Mouse (Mus musculus): ENCODE data around the gene St7. TPM values are rescaled to one million over a fixed set of nuclear protein-coding genes. Genes with fewer than 3 reads are reported as not detected.
A peak's percentile ranks its signal among the peaks of the same experiment; 100 is the strongest.

St7 gene
- 44.0 and 48.7 TPM in 2 replicates for polyA plus RNA-seq (2014; fragmentation: Nextera tagmentation; extraction: Ambion mirVana)

DNA sequence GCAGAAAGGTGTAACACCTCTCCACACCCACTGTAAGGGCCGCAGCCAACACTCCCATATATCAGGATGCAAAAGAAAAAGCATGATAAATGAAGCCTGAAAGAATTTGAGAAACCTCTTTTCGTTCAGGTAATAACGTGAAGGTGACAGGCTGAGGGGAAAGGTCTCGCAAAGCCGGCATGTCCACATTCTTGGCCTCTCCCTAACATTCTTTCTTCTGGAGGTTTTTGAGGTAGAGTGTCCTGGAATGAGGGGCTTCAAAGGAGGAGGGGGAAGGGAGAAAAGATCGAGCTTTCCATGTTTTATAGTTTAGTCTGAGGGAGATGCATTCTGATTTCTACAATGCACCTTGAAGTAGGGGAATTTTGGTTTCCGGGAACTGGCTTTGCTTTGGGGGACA is at the start of gene St7:
TSS of gene St7 (plus strand) at position 287 of the 400 bp plus-strand sequence.
- peak; percentile 50 for DNase-seq

DNA sequence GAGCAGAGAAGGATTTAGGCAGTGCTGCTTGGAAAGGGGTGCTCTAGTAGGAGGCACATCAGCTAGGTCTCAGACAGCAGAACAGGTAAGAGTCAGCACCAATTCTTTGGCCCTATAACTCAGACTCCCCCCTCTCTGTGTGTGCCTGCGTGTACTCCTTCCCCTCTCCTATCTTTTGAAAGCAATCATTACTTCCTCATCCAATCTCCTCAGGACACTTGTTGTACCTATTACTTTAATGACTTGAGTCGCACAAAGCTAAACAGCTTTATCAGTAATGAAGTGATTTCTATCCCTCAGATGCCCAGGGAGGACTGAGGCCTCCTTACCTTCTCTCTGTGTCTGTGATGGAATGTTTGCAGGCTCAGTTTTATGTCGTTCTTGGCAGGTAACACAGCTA is 46.6 kb upstream of the St7 start:
- Histone ChIP-seq H3K4me1 (ENCODE audit: insufficient read depth) (no peaks in the 10 kb centered on the region), H3K27me3 (ENCODE audit: insufficient read depth, low read length) (no peaks in the 10 kb centered on the region), H3K4me3 (ENCODE audit: low read depth, low read length) (no peak overlapping the region), H3K27ac (ENCODE audit: low read depth) (no peak overlapping the region), H3K9me3 (ENCODE audit: low read depth, low read length) (no peaks in the 10 kb centered on the region), H3K4me2 (no peak overlapping the region), H3K36me3 (ENCODE audit: insufficient read depth) (peaks cover 29% of the 10 kb centered on the region), H3K9ac (no peak overlapping the region)
- WGBS = 36% methylated on average over 3 of the region's 3 CpGs
- DNase-seq = no peak
- no peak for TF ChIP-seq CTCF (IDR thresholded peaks at IDR 0.05; ENCODE audit: low read depth)
- ATAC-seq (ENCODE audit: insufficient read depth) = no peak

More for the DNA sequence above, at the start of gene St7:
- WGBS = 48% methylated on average over 7 of the region's 7 CpGs
- H3K36me3 ChIP-seq (ENCODE audit: insufficient read depth) = 0 out of 2 replicates have a peak, but pooled peaks cover 8% of the 10 kb centered on the region
- TF ChIP-seq CTCF (IDR thresholded peaks at IDR 0.05; ENCODE audit: low read depth) = no peak
- no peak for ATAC-seq (ENCODE audit: insufficient read depth)
- peak within 1 kb of the TSS; percentile 95 for H3K9ac ChIP-seq
- H3K4me3 ChIP-seq (ENCODE audit: low read depth, low read length) = peak within 1 kb of the TSS; percentile 85
- peak within 1 kb of the TSS; percentile 99 for H3K27ac ChIP-seq (ENCODE audit: low read depth)
- H3K27me3 ChIP-seq (ENCODE audit: insufficient read depth, low read length) = no peaks in the 10 kb centered on the region
- peak within 1 kb of the TSS; percentile 81 for H3K4me2 ChIP-seq
- H3K9me3 ChIP-seq (ENCODE audit: low read depth, low read length) = no peaks in the 10 kb centered on the region
- H3K4me1 ChIP-seq (ENCODE audit: insufficient read depth) = peaks cover 3% of the 10 kb centered on the region; the same call in 1 of the 2 replicates

DNA sequence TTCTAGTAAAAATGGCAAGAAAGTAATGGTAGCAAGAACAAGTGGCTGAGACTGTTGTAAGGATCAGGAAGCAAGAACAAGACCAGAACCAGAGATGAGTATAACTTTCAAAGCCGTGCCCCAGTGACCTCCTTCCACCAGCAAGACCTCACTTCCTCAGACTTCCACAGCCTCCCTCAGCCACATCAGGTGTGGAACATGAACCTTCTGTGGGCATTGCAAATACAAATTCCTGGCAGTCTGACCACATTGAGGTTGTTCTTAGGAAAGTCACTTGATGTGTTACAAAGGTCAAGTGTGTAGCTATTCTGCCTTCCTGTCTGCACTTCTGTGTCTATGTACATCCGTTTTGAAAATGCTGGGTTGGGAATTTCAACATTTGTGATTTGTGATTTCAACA is 40.6 kb upstream of the St7 start:
- Histone ChIP-seq H3K27ac (ENCODE audit: low read depth) (no peak overlapping the region), H3K4me1 (ENCODE audit: insufficient read depth) (no peaks in the 10 kb centered on the region), H3K36me3 (ENCODE audit: insufficient read depth) (peaks cover 58% of the 10 kb centered on the region), H3K4me3 (ENCODE audit: low read depth, low read length) (no peak overlapping the region), H3K9me3 (ENCODE audit: low read depth, low read length) (no peaks in the 10 kb centered on the region), H3K4me2 (no peak overlapping the region), H3K9ac (no peak overlapping the region), H3K27me3 (ENCODE audit: insufficient read depth, low read length) (no peaks in the 10 kb centered on the region)
- ATAC-seq (ENCODE audit: insufficient read depth) (no peak), DNase-seq (no peak)
- no peak for TF ChIP-seq CTCF (IDR thresholded peaks at IDR 0.05; ENCODE audit: low read depth)
- WGBS = 67% methylated on average over 2 of the region's 2 CpGs

DNA sequence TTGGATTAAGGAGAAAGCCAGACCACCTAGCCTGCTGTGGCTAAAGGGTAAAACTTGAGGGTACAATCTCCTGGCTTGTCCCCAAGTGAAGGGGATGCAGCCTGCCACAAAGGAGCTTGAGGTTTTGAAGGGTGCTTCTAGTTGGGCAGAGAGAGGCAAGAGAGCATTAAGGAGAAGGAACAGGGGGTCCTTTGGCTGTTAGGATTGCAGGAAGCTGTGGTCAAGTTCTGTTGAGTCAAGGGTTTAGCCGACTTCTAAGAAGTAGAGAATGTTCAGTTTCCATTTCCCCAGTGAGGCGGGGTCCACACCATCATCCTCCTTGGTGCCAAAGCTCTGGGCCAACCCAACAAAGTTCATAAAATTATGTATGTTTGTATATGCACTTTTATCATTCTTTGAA is 37.7 kb upstream of the St7 start:
- H3K9me3 ChIP-seq (ENCODE audit: low read depth, low read length) = no peaks in the 10 kb centered on the region

DNA sequence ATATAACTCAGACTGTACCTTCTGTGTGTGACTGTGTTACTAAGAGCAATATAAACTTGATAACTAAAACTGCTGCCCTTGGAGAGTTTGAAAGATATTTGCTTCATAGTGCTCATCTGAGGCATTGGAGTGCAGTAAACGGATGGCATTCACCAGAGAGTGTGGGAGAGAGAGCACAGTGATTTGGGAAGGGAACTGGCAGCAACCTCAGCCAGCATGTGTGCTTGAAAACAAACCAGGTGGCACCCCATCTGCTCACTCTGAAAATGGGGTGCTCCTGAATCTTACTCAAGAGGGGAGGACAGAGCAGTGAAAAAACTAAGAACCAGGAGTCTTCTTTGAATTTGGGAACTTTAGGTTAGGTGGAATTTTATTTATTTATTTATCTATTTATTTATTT is 35.4 kb upstream of the St7 start:
- Histone ChIP-seq H3K27ac (ENCODE audit: low read depth) (no peak overlapping the region), H3K27me3 (ENCODE audit: insufficient read depth, low read length) (no peaks in the 10 kb centered on the region), H3K9me3 (ENCODE audit: low read depth, low read length) (no peaks in the 10 kb centered on the region), H3K9ac (no peak overlapping the region), H3K36me3 (ENCODE audit: insufficient read depth) (peaks cover 50% of the 10 kb centered on the region), H3K4me1 (ENCODE audit: insufficient read depth) (no peaks in the 10 kb centered on the region), H3K4me3 (ENCODE audit: low read depth, low read length) (no peak overlapping the region), H3K4me2 (no peak overlapping the region)
- no peak for TF ChIP-seq CTCF (IDR thresholded peaks at IDR 0.05; ENCODE audit: low read depth)
- DNase-seq (no peak), ATAC-seq (ENCODE audit: insufficient read depth) (no peak)
- 73% methylated on average over 1 of the region's 1 CpGs for WGBS

More for the DNA sequence above, 37.7 kb upstream of the St7 start:
- TF ChIP-seq CTCF (IDR thresholded peaks at IDR 0.05; ENCODE audit: low read depth) = no peak
- Histone ChIP-seq H3K36me3 (ENCODE audit: insufficient read depth) (peaks cover 45% of the 10 kb centered on the region), H3K4me1 (ENCODE audit: insufficient read depth) (no peaks in the 10 kb centered on the region), H3K4me2 (no peak overlapping the region), H3K4me3 (ENCODE audit: low read depth, low read length) (no peak overlapping the region), H3K9ac (no peak overlapping the region), H3K27me3 (ENCODE audit: insufficient read depth, low read length) (no peaks in the 10 kb centered on the region), H3K27ac (ENCODE audit: low read depth) (no peak overlapping the region)
- ATAC-seq (ENCODE audit: insufficient read depth) (no peak), DNase-seq (no peak)
- 91% methylated on average over 2 of the region's 2 CpGs for WGBS

DNA sequence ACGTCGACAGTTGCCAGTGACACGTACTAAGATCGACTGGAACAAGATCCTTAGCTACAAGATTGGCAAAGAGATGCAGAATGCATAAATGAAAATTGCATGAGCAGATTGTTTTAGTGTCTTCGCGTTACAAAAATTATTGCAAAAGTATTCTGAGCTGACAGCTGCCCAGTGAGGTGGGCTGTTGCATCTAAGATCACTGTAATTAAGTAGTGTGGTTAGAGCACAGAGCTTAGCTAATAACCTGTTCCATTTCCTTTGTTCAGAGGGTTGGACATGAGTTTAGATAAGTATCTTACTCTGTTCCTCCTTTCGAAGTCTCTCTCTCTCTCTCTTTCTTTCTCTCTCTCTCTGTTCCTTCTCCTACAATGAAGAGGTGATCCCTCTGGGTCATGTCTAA is 27.4 kb upstream of the St7 start:
- WGBS = 94% methylated on average over 7 of the region's 7 CpGs
- no peak overlapping the region for H3K4me2 ChIP-seq
- no peaks in the 10 kb centered on the region for H3K4me1 ChIP-seq (ENCODE audit: insufficient read depth)
- no peaks in the 10 kb centered on the region for H3K9me3 ChIP-seq (ENCODE audit: low read depth, low read length)
- ATAC-seq (ENCODE audit: insufficient read depth) (no peak), DNase-seq (no peak)
- no peak overlapping the region for H3K27ac ChIP-seq (ENCODE audit: low read depth)
- no peak overlapping the region for H3K4me3 ChIP-seq (ENCODE audit: low read depth, low read length)
- H3K27me3 ChIP-seq (ENCODE audit: insufficient read depth, low read length) = no peaks in the 10 kb centered on the region
- H3K36me3 ChIP-seq (ENCODE audit: insufficient read depth) = peaks cover 78% of the 10 kb centered on the region
- TF ChIP-seq CTCF (IDR thresholded peaks at IDR 0.05; ENCODE audit: low read depth) = no peak
- no peak overlapping the region for H3K9ac ChIP-seq

DNA sequence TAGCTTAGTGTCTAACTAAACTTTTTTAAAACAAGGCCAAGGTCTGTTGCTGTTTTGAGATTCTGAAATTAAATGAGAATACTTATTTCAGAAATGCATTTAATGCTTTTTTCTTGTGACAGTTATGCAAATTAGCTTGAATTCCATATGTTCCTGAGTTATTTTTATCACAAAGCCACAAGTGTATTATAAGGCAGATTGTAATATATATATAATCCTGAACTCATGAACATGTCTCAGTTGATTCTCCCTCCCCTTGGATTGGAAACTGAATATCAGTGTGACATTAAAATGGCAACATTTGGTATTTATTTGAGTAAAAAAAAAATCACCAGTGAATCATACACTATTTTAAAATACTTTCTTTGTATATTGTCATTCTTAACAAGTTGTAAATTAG is 26.7 kb upstream of the St7 start:
- no peak overlapping the region for H3K4me2 ChIP-seq
- H3K36me3 ChIP-seq (ENCODE audit: insufficient read depth) = peaks cover 78% of the 10 kb centered on the region
- no peaks in the 10 kb centered on the region for H3K9me3 ChIP-seq (ENCODE audit: low read depth, low read length)
- no peak for TF ChIP-seq CTCF (IDR thresholded peaks at IDR 0.05; ENCODE audit: low read depth)
- no peaks in the 10 kb centered on the region for H3K27me3 ChIP-seq (ENCODE audit: insufficient read depth, low read length)
- no peak overlapping the region for H3K4me3 ChIP-seq (ENCODE audit: low read depth, low read length)
- DNase-seq (no peak), ATAC-seq (ENCODE audit: insufficient read depth) (no peak)
- no peaks in the 10 kb centered on the region for H3K4me1 ChIP-seq (ENCODE audit: insufficient read depth)
- no peak overlapping the region for H3K9ac ChIP-seq
- no peak overlapping the region for H3K27ac ChIP-seq (ENCODE audit: low read depth)

DNA sequence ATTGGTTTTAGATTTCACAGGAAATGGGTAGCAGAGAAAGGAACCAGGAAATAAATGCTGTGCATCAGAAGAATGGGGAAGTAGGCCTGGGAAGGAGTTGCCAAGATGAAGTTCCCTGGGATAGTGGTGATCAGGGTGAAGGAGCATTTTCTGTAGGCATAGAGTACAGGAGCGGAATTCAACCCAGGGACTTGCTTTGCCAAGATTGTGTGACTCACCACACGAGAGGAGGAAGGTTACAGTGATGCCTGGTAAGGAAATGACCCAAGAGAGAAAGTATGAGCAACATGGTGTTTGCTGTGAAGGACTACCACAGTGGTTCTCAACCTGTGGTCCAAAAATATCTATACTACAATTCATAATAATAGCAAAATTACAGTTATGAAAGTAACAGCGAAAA is 24.9 kb upstream of the St7 start:
- 87% methylated on average over 3 of the region's 3 CpGs for WGBS
- ATAC-seq (ENCODE audit: insufficient read depth) = no peak
- H3K9ac ChIP-seq = no peak overlapping the region
- no peaks in the 10 kb centered on the region for H3K4me1 ChIP-seq (ENCODE audit: insufficient read depth)
- no peak for TF ChIP-seq CTCF (IDR thresholded peaks at IDR 0.05; ENCODE audit: low read depth)
- DNase-seq = no peak
- no peak overlapping the region for H3K4me3 ChIP-seq (ENCODE audit: low read depth, low read length)
- H3K9me3 ChIP-seq (ENCODE audit: low read depth, low read length) = no peaks in the 10 kb centered on the region
- no peak overlapping the region for H3K27ac ChIP-seq (ENCODE audit: low read depth)
- no peak overlapping the region for H3K4me2 ChIP-seq
- H3K36me3 ChIP-seq (ENCODE audit: insufficient read depth) = peaks cover 63% of the 10 kb centered on the region
- H3K27me3 ChIP-seq (ENCODE audit: insufficient read depth, low read length) = no peaks in the 10 kb centered on the region

All from lung, embryonic 14.5 days (tissue).